Mouse (Mus musculus): ENCODE results near the gene Samd4b. TPM values are rescaled to one million over a fixed set of nuclear protein-coding genes. Genes with fewer than 3 reads are reported as not detected.

Samd4b gene
- polyA plus RNA-seq, 1 experiment from 2014 or later = 25.7 TPM

DNA sequence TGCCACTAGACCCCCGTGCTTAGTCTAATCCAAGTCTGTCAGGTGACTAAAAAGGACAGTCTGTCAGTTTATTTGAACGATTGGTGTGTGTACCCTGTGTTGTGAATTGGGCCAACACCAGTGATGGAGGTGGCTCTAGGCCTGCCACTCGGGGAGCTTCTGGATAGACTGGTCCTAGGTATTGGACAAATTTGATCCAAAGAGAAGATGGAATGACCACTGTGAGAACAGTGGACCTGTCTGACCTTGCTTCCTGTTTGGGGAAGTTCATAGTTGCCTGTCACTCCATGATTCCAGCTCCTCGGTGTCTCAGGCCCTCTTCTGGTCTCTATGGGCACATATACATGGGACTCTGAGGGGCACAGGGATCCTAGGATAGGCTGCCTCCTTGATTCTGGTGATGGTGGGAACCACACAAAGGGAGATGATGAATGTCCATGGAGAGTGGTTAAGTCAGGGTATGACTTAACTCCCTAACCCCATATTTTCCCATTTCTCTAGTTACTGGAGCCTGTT, 246.2 kb downstream of the Samd4b start:
- no peak overlapping the region for H3K27ac ChIP-seq
- peaks cover 23% of the 10 kb centered on the region for H3K4me1 ChIP-seq (replicated peaks)
- H3K27me3 ChIP-seq = no peaks in the 10 kb centered on the region
- no peak for ATAC-seq
- H3K4me2 ChIP-seq (replicated peaks) = peak overlapping the region; percentile 98
- peaks cover 30% of the 10 kb centered on the region for H3K36me3 ChIP-seq
- 49% methylated on average over 4 of the region's 4 CpGs for WGBS
- H3K9ac ChIP-seq (replicated peaks) = peak overlapping the region; percentile 96
- peak overlapping the region; percentile 91 for H3K4me3 ChIP-seq (replicated peaks)
- no peaks in the 10 kb centered on the region for H3K9me3 ChIP-seq

DNA sequence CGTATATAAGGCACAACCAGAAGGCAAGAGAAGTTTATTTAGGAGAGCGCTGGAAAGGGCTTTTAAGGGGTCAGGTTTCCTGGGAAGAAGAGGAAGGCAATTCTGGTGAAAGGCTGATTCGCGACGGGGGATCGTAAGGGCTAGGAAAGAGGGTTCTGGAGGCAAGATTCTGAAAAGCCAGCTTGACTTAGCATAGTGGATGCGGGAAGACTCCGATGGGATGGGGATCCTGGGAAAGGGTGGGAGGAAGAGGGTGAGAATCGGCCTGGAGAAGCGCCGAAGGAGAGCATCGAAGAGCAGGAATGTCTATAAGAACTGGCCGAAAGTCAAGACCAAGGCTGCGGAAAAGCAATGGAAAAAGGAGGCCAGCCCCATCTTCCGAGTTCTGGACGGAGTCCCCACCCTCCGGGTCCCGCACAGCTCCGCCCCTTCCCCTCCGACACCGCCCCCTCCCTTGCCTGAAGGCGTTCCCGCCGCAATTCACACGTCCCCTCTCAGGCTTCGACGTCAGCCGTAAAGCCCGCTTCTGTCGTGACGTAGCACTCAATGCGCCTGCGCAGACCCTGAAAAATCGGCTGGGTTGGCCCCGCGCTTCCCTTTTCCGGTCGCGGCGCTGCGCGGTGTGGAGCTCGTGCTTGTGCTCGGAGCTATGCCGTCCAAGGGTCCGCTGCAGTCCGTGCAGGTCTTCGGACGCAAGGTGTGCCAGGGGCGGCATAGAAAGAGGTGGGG, 247.6 kb downstream of the Samd4b start, which contains the start of gene Rps16:
Gene Rps16 (plus strand): TSS at position 498 of the 729 bp plus-strand sequence.
- H3K9me3 ChIP-seq = no peaks in the 10 kb centered on the region
- H3K4me1 ChIP-seq (replicated peaks) = peaks cover 21% of the 10 kb centered on the region
- no peaks in the 10 kb centered on the region for H3K27me3 ChIP-seq
- peak; percentile 95 for ATAC-seq
- peak within 1 kb of the TSS; percentile 84 for H3K27ac ChIP-seq
- peaks cover 28% of the 10 kb centered on the region for H3K36me3 ChIP-seq
- WGBS = 1% methylated on average over 50 of the region's 50 CpGs
- peak within 1 kb of the TSS; percentile 96 for H3K9ac ChIP-seq (replicated peaks)
- H3K4me2 ChIP-seq (replicated peaks) = peak within 1 kb of the TSS; percentile 98
- H3K4me3 ChIP-seq (replicated peaks) = peak within 1 kb of the TSS; percentile 91

Small RNA genes within 50 kb of the gene (microRNA-seq; reads per million reads assigned to microRNA genes)
- gene Mir7049 = 0.62 reads per million

Other genes starting within 250 kb of the Samd4b start
- gene Rps16, start 247.5 kb downstream of the Samd4b start, polyA plus RNA-seq (2015; fragmentation: Nextera tagmentation; extraction: Ambion mirVana) = 531 and 537 TPM in 2 replicates
- gene Plekhg2, start 225.5 kb downstream of the Samd4b start, polyA plus RNA-seq (2015; fragmentation: Nextera tagmentation; extraction: Ambion mirVana) = 34.5 and 37.6 TPM in 2 replicates
- gene Zfp36, start 217.9 kb downstream of the Samd4b start, polyA plus RNA-seq (2015; fragmentation: Nextera tagmentation; extraction: Ambion mirVana) = 3.1 and 4.2 TPM in 2 replicates
- 43.4 and 49.5 TPM in 2 replicates for gene Med29, start 205.4 kb downstream of the Samd4b start, polyA plus RNA-seq (2015; fragmentation: Nextera tagmentation; extraction: Ambion mirVana)
- gene Paf1, start 205.2 kb downstream of the Samd4b start, polyA plus RNA-seq (2015; fragmentation: Nextera tagmentation; extraction: Ambion mirVana) = 97.9 and 99.2 TPM in 2 replicates
- gene Gmfg, start 160.7 kb downstream of the Samd4b start, polyA plus RNA-seq (2015; fragmentation: Nextera tagmentation; extraction: Ambion mirVana) = 3.0 and 4.7 TPM in 2 replicates
- 9.1 and 11.8 TPM in 2 replicates for gene Lrfn1, start 146.2 kb downstream of the Samd4b start, polyA plus RNA-seq (2015; fragmentation: Nextera tagmentation; extraction: Ambion mirVana)
- not detected in 2 replicates for gene Ifnl2, start 87.7 kb downstream of the Samd4b start, polyA plus RNA-seq (2015; fragmentation: Nextera tagmentation; extraction: Ambion mirVana)
- gene Ifnl3, start 75.3 kb downstream of the Samd4b start, polyA plus RNA-seq (2015; fragmentation: Nextera tagmentation; extraction: Ambion mirVana) = not detected in 2 replicates
- gene Sycn, start 57.3 kb downstream of the Samd4b start, polyA plus RNA-seq (2015; fragmentation: Nextera tagmentation; extraction: Ambion mirVana) = not detected in 2 replicates
- not detected in 2 replicates for gene Nccrp1, start 50.9 kb downstream of the Samd4b start, polyA plus RNA-seq (2015; fragmentation: Nextera tagmentation; extraction: Ambion mirVana)
- 25.6 and 28.0 TPM in 2 replicates for gene Pak4, start within 50 bp of the Samd4b start, polyA plus RNA-seq (2015; fragmentation: Nextera tagmentation; extraction: Ambion mirVana)
- not detected in 2 replicates for gene Acp7, start 33.2 kb upstream of the Samd4b start, polyA plus RNA-seq (2015; fragmentation: Nextera tagmentation; extraction: Ambion mirVana)
- gene Fbxo27, start 94.7 kb upstream of the Samd4b start, polyA plus RNA-seq (2015; fragmentation: Nextera tagmentation; extraction: Ambion mirVana) = 5.7 and 5.8 TPM in 2 replicates
- 3.3 and 4.0 TPM in 2 replicates for gene Fbxo17, start 118.7 kb upstream of the Samd4b start, polyA plus RNA-seq (2015; fragmentation: Nextera tagmentation; extraction: Ambion mirVana)
- 108 and 112 TPM in 2 replicates for gene Mrps12, start 143.7 kb upstream of the Samd4b start, polyA plus RNA-seq (2015; fragmentation: Nextera tagmentation; extraction: Ambion mirVana)
- gene Sars2, start 143.8 kb upstream of the Samd4b start, polyA plus RNA-seq (2015; fragmentation: Nextera tagmentation; extraction: Ambion mirVana) = 22.4 and 22.9 TPM in 2 replicates
- gene Ccer2, start 158.0 kb upstream of the Samd4b start, polyA plus RNA-seq (2015; fragmentation: Nextera tagmentation; extraction: Ambion mirVana) = 0.26 and 0.58 TPM in 2 replicates
- 102 and 108 TPM in 2 replicates for gene Sirt2, start 168.6 kb upstream of the Samd4b start, polyA plus RNA-seq (2015; fragmentation: Nextera tagmentation; extraction: Ambion mirVana)
- 52.7 and 56.7 TPM in 2 replicates for gene Nfkbib, start 169.4 kb upstream of the Samd4b start, polyA plus RNA-seq (2015; fragmentation: Nextera tagmentation; extraction: Ambion mirVana)
- 1.9 and 2.3 TPM in 2 replicates for gene Rinl, start 190.8 kb upstream of the Samd4b start, polyA plus RNA-seq (2015; fragmentation: Nextera tagmentation; extraction: Ambion mirVana)
- 238 and 239 TPM in 2 replicates for gene Hnrnpl, start 210.4 kb upstream of the Samd4b start, polyA plus RNA-seq (2015; fragmentation: Nextera tagmentation; extraction: Ambion mirVana)
- gene Ech1, start 227.1 kb upstream of the Samd4b start, polyA plus RNA-seq (2015; fragmentation: Nextera tagmentation; extraction: Ambion mirVana) = 69.4 and 71.6 TPM in 2 replicates
- gene Lgals4, start 235.7 kb upstream of the Samd4b start, polyA plus RNA-seq (2015; fragmentation: Nextera tagmentation; extraction: Ambion mirVana) = 4.5 and 5.8 TPM in 2 replicates

Measured in midbrain, embryonic 13.5 days (tissue).